Mouse (Mus musculus) large intestine, adult 2 months (tissue): ENCODE measurements around the gene Dync1li1. TPM values are rescaled to one million over a fixed set of nuclear protein-coding genes. Genes with fewer than 3 reads are reported as not detected.

ENCODE experiments used
- DNase-seq: peaks from one replicate; pipeline ENCODE4 v3.0.0-alpha.2; 2012; ENCODE audit warnings: low read depth, low spot score
- WGBS: fragments of 180-500 bp; shearing (Covaris S2); methylation state at CpG from one replicate; pipeline ENCODE4 v1.1.7; 2018; 5-methylcytosine and 5-hydroxymethylcytosine counted together
- polyA plus RNA-seq: library from polyadenylated mRNA; depleted of rRNA; stranded (reverse); fragments of >200 nt; gene quantifications from 2 replicates; pipeline ENCODE4 v1.2.3, GENCODE M21; 2012; rRNA removed

Dync1li1 gene
- polyA plus RNA-seq, 1 experiment = 15.3 TPM

GRCm38 (mm10) chr9:114758801-114759200 is 70.2 kb downstream of the Dync1li1 start:
- DNase-seq = no peak
- 82% methylated on average over 5 of the region's 5 CpGs for WGBS

DNA sequence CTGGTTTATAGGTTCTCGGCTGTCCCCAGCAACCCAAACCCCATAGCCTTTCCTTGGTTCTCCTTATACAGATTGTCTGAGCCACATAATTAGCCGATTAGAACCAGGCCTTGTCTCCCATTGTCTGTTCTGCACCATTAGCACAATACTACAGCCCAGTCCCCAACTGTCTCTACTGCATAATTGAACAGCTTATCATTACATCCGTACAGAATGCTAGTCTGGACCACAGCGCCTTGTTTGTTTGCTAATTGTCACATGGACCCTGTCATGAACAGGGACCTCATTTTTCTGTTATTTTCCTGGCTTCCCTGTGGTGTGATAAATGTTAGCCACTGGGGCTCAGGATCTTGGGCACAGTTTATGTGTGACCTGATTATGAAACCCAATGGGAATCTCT is 71.3 kb downstream of the Dync1li1 start:
- DNase-seq = no peak
- WGBS = 88% methylated on average over 4 of the region's 4 CpGs

- 77% methylated on average over 5 of the region's 5 CpGs for WGBS
- no peak for DNase-seq
Measured at GRCm38 (mm10) chr9:114760353-114760752, 71.8 kb downstream of the Dync1li1 start.

DNA sequence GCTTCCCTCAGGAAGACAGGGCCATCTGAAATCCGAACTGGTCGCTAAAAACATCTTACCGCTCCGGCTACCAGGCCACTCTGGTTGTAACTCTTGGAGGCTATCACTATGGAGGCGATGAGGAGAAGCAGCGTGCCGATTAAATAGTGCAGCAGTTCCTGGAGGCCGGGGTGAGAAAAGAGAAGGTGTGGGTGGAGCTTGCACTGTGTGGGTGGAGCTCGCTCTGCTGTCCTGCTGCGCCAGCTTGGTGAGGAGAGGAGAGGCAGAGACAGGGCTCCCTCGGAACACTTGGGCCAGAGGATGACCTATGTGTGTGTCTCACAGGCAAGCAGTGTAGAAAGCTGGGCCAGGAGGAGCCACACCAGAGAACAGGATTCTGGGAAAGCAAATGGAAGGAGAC is 73.3 kb downstream of the Dync1li1 start:
- DNase-seq = no peak
- WGBS = 71% methylated on average over 11 of the region's 11 CpGs

DNA sequence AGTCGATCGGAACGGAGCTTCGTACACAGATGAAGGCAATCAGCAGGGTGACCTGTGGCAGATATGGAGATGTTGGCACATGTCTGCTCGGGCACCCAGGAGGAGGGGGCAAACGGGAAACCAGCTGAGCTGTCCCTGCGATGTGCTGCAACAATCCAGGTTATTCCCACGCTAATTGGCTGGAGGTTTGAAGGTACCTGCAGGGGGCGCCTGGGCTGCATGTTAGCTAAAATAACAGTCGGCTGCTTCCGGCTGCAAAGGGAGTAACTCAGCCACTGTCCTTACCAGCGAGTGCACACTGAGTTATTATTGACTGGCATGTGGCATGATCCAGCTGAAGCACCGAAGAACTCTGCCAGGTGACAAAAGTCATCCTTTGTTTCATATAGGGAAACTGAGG is 74.8 kb downstream of the Dync1li1 start:
- WGBS = 71% methylated on average over 13 of the region's 13 CpGs
- no peak for DNase-seq

GRCm38 (mm10) chr9:114767030-114767429 is 78.4 kb downstream of the Dync1li1 start:
- 80% methylated on average over 13 of the region's 13 CpGs for WGBS
- DNase-seq = no peak

GRCm38 (mm10) chr9:114767507-114767906 is 78.9 kb downstream of the Dync1li1 start:
- no peak for DNase-seq
- 84% methylated on average over 2 of the region's 2 CpGs for WGBS

DNA sequence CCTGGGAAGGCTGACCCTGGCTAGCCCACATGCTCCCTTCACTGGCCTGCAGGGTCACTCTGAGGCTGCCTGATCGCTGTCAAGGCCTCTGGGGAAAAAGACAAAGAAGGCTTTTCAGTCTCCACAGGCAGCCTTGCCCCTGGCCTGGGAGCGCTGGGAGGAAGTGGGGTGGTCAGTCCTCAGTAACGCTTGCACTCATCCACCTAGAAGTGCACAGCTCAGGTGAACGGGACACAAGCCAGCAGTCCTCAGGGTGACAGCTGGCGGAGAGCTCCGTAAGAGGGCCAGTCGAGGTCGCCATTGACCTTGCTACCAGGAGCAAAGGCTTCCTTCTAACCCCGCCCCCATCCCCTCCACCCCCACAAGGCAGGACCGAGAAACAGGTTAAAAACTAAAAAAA is 79.5 kb downstream of the Dync1li1 start:
- 82% methylated on average over 10 of the region's 10 CpGs for whole genome bisulfite sequencing
- no peak for DNase-seq

DNA sequence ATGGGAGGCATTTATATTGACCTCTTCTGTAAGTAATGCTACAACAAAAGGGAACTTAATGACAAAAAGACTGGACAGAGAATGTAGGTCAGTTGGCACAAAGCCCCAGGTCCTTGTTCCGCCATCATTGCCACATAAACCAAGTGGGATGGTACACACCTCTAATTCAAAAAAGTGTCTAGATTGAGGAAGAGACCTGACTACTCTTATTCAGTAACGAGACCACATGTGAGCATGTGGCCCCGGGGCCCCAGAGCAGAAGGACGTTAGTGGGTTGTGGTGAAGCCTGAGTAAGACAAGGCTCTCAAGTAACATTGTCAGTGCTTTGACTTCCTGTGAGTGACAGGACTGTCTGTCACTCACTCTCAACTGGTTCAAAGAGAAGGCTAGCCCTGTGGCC is 81.6 kb downstream of the Dync1li1 start:
- DNase-seq = no peak
- 79% methylated on average over 4 of the region's 4 CpGs for WGBS

GRCm38 (mm10) chr9:114771565-114771964 is 83.0 kb downstream of the Dync1li1 start:
- 85% methylated on average over 7 of the region's 7 CpGs for WGBS
- DNase-seq = no peak

Other genes starting within 250 kb of the Dync1li1 start
- 2.2 and 3.4 TPM in 2 replicates for gene Ccr4, start 183.9 kb upstream of the Dync1li1 start, polyA plus RNA-seq
- not detected in 2 replicates for gene C130032M10Rik, start 173.1 kb upstream of the Dync1li1 start, polyA plus RNA-seq
- gene Trim71, start 124.4 kb upstream of the Dync1li1 start, polyA plus RNA-seq = 0.01 TPM in 1 of 2 replicates, not detected in the other
- gene Cnot10, start 48.6 kb upstream of the Dync1li1 start, polyA plus RNA-seq = 20.5 and 25.3 TPM in 2 replicates
- 57.7 and 78.7 TPM in 2 replicates for gene Cmtm6, start 42.3 kb downstream of the Dync1li1 start, polyA plus RNA-seq
- 74.3 and 77.1 TPM in 2 replicates for gene Cmtm7, start 93.1 kb downstream of the Dync1li1 start, polyA plus RNA-seq
- gene Cmtm8, start 155.4 kb downstream of the Dync1li1 start, polyA plus RNA-seq = 2.3 and 2.4 TPM in 2 replicates
- 29.5 and 46.9 TPM in 2 replicates for gene Gpd1l, start 245.2 kb downstream of the Dync1li1 start, polyA plus RNA-seq